Mouse (Mus musculus) CD4-positive, CD25-positive, alpha-beta regulatory T cell, adult 4 months (primary cell): ENCODE data around the gene Sv2c. TPM values are rescaled to one million over a fixed set of nuclear protein-coding genes. Genes with fewer than 3 reads are reported as not detected.

Experiments used
- ATAC-seq: one replicate; pipeline ENCODE4 v1.8.0; 2017
- polyA plus RNA-seq, 2 experiments: library from polyadenylated mRNA; unstranded; fragments of 100-300 nt; shearing (Covaris generic); gene quantifications; one replicate each; pipeline ENCODE4 v1.2.1; 2017

The Sv2c gene
- polyA plus RNA-seq, 2 experiments from 2014 or later = 1.8 to 3.2 TPM

DNA sequence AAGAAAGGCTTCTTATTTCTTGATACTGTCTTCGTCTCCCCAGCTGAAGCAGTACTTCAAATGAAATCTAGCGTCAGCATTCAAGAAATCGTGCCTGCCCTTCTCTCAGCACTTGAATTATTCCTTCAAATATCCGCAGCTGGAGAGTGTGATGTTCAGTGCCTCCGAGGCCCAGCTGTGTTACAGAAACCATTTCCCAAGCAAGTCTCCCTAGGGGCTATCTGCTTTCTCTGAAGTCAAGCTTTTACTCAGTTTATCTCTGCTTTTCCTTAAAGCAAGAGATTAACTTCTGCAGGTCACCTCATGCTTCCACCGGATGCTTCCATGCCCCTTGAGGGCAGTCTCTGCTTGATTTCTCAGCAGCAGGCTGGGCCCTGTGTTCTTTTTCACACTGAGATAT is 166.8 kb downstream of the Sv2c start:
- no peak for ATAC-seq

GRCm38 (mm10) chr13:95965162-95965561 is 167.2 kb downstream of the Sv2c start:
- no peak for ATAC-seq

DNA sequence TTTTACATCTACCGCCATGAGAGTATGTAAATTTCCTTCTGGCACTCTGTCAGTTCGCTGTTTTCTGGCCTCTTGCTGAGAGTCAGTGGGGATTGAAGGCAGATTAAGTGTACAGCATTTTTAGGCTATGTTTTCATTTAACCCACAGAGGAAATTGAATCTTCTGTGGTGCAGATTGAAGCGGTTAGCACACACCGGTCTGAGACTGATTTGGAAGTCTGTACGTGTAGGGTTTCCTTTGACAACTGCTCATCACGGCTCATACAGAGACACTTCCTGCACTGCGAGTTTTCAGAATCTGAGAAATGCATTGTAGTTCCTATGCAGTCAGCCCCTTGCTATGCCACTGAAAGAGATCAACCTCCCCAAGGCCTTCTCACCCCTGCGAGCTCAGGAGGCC is 168.2 kb downstream of the Sv2c start:
- peak; percentile 58 for ATAC-seq

GRCm38 (mm10) chr13:95963671-95964070 is 168.7 kb downstream of the Sv2c start:
- peak; percentile 36 for ATAC-seq

- peak; percentile 30 for ATAC-seq
Observed at GRCm38 (mm10) chr13:95961905-95962304, 170.5 kb downstream of the Sv2c start.

DNA sequence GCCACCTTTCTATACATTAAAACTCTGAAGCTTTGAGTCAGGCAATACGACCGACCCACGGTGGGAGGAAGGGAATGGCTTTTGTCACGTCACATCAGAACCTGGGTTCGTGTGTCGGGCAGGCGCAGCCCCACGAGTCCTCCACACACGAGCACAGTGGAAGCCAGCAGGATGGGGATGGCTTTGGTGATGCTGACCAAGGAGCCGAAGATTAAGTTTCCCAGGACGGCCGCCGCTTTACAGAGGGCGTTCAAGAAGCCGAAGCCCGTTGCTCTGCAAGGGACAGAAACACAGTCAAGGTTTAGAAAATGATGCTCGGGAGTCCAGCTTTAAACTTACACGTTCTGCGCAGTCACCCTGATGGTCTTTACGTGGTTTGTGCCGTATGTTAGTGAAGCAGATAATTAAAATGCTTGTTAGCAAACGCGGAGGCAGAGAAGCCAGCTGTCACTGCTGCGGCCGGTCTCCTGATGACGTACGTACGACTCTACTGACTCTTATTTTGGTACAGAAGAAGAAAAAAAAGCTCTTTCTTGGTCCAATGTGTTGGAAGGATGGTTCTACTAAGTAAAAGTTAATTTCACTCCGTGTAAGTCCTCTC is 171.1 kb downstream of the Sv2c start:
- ATAC-seq = peak; percentile 25

- peak; percentile 56 for ATAC-seq
Observed at GRCm38 (mm10) chr13:95960477-95961185, 171.7 kb downstream of the Sv2c start.

DNA sequence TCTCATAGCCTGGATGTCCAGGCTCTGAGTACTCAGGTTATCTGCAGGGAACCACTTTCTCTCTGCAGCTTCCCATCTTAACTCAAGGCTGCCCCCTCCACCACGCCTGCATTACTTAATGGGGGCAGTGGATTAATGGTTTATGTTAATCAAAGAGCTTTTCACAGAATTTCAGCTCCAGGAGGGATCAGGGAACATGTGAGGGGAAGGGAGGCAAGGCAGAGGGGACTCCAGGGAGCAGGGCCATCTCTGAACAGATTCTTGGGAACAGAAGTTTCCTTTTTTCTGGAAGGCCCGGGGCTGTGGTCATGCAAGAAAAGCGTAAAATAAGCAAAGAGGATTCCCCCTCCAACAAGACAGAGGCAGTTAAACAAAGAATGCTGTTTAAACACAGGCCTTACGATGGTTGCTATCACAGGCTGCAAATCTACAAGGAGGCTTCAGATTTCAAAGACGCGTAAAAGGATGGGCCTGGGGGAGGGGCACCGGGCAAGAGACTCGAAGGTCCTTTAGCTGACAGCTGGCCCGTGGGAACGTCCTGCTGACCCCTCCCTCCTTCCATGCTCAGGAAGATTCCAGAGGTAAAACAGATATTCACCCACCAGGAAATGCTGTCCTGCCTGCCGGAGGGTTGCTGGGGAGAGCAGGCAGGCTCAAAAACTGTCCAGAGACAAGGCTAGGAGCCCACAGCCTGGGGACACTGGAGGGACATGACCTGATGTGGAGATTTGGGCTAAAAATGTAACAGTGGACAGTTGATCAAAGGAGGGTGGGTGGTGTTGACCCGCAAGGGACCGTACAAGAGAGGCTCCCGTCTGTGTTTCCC is 172.5 kb downstream of the Sv2c start:
- no peak for ATAC-seq

DNA sequence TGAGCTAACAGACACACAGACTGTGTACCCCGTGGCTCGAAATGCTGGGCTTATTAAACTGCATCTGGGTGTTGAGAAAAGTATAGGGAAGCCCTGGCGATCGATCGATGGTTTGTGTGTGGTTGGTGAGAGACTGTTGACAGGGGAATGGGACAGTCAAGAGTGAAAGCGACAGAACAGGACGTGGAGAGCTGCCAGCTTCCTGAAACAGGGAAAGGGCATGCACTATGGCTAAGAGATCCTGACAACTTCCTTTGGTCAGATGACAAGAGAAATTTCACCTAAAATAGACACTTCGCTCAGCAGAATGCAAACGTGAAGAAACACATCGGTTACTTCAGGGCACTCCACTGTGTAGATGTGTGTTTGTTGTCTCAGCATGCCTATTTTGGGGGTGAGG is 175.2 kb downstream of the Sv2c start:
- no peak for ATAC-seq

GRCm38 (mm10) chr13:95956327-95956781 is 176.0 kb downstream of the Sv2c start:
- ATAC-seq = peak; percentile 61

GRCm38 (mm10) chr13:95955204-95955603 is 177.2 kb downstream of the Sv2c start:
- ATAC-seq = no peak

- no peak for ATAC-seq
Observed at GRCm38 (mm10) chr13:95953636-95954035, 178.7 kb downstream of the Sv2c start.

- no peak for ATAC-seq
Observed at GRCm38 (mm10) chr13:95952263-95952662, 180.1 kb downstream of the Sv2c start.

GRCm38 (mm10) chr13:95951098-95951894 is 181.1 kb downstream of the Sv2c start:
- peak; percentile 83 for ATAC-seq

GRCm38 (mm10) chr13:95950434-95951091 is 181.8 kb downstream of the Sv2c start:
- ATAC-seq = no peak

GRCm38 (mm10) chr13:95949356-95949755 is 183.0 kb downstream of the Sv2c start:
- ATAC-seq = no peak

GRCm38 (mm10) chr13:95948821-95949220 is 183.6 kb downstream of the Sv2c start:
- no peak for ATAC-seq

GRCm38 (mm10) chr13:95948394-95948793 is 184.0 kb downstream of the Sv2c start:
- no peak for ATAC-seq

DNA sequence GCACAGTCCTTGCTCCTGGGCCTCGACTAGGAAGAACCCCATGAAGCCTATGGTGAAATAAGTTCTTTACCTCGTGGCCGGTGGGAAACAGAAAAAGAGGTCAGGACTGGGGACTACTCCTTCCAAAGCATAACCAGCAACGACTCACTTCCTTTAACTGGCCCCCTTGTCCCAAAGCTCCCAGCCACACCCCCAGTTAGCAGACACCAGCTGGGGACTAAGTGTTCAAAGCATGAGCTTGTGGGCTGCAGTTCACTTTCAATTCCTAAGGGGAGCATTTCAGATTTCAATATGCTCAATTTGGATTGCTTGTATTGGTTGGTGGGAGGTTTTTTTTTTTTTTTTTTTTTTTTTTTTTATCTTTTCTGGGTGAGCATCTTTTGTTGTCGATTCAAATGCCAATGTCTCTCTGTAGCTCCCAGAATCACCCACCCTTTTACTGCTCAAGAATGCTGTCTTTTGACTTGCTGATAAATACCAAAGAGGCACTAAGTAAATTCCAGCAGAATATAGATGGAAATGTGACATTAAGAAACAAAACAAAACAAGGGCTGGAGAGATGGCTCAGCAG is 186.4 kb downstream of the Sv2c start:
- ATAC-seq = no peak

- ATAC-seq = no peak
Observed at GRCm38 (mm10) chr13:95944621-95945020, 187.8 kb downstream of the Sv2c start.

- no peak for ATAC-seq
Observed at GRCm38 (mm10) chr13:95943919-95944318, 188.5 kb downstream of the Sv2c start.

- no peak for ATAC-seq
Observed at GRCm38 (mm10) chr13:95942587-95942986, 189.8 kb downstream of the Sv2c start.
